Comparison of ENCODE assay signal across 17 mouse cellular contexts in genomic region chr10:34117131-34117530, GRCm38 (mm10). TPM values are rescaled to one million over a fixed set of nuclear protein-coding genes. Genes with fewer than 3 reads are reported as not detected.
"Had no signal": no experiment of that assay in that cellular context is flagged by ENCODE, and none has a peak within 500 bp of the region (broad histone marks: within the 10 kb centered on the region; RNA-seq: fewer than 3 reads in every experiment).

No protein-coding gene starts in this region.

- DNase-seq: gastrocnemius, postnatal 14 days; gastrocnemius, postnatal 36 days; heart, adult 11 months; heart, adult 2 months; heart, postnatal 14 days; heart, postnatal 4 days; kidney, adult 11 months; kidney, adult 2 months; kidney, adult 9 months; kidney, postnatal 10 days; kidney, postnatal 25 days; kidney, postnatal 4 days; liver; liver, embryonic 13.5 days had no signal

- ATAC-seq: hindbrain, embryonic 16.5 days had no signal

RNA-seq across cellular contexts. Expression of gene Calhm6, which starts 10.7 kb away (rescaled TPM):
- total RNA-seq: gastrocnemius, adult 8-10 months; gastrocnemius, postnatal 36 days; heart, postnatal 14 days; layer of hippocampus, postnatal 10 days had no signal
